19 mouse cellular contexts compared by ENCODE assay signal in genomic region chr17:46809131-46809830, GRCm38 (mm10). TPM values are rescaled to one million over a fixed set of nuclear protein-coding genes. Genes with fewer than 3 reads are reported as not detected.
DNase-seq lines count a peak whose midpoint lies in the region; ATAC-seq and TF ChIP-seq lines count a peak whose summit lies in the region.
"Had no signal": no experiment of that assay in that cellular context is flagged by ENCODE, and none has a peak within 500 bp of the region (broad histone marks: within the 10 kb centered on the region; RNA-seq: fewer than 3 reads in every experiment).

No protein-coding gene starts in this region.

- intact Hi-C loops in heart, postnatal 25 days (cut with DNase I) = no loop called here

- no peaks in the 10 kb centered on the region for H3K9me3 ChIP-seq in heart, embryonic 16.5 days (replicated peaks; ENCODE audit: control insufficient read depth, low read length)
- H3K9me3 ChIP-seq in hindbrain, embryonic 16.5 days (ENCODE audit: control insufficient read depth, low read length) = no peaks in the 10 kb centered on the region
- H3K9me3 ChIP-seq: hindbrain, embryonic 10.5 days; kidney, embryonic 15.5 days; liver, embryonic 15.5 days had no signal

- no peaks in the 10 kb centered on the region for H3K27me3 ChIP-seq in liver, adult 2 months (ENCODE audit: control insufficient read depth, insufficient read depth, low read length)
- no peaks in the 10 kb centered on the region for H3K27me3 ChIP-seq in heart, embryonic 16.5 days (ENCODE audit: control insufficient read depth, insufficient read depth, low read length)
- no peaks in the 10 kb centered on the region for H3K27me3 ChIP-seq in hindbrain, embryonic 16.5 days (replicated peaks; ENCODE audit: control insufficient read depth, insufficient read depth, low read length)
- H3K27me3 ChIP-seq: kidney, embryonic 15.5 days; liver, embryonic 15.5 days; Patski had no signal

- no peak overlapping the region for H3K4me2 ChIP-seq in heart, embryonic 16.5 days (ENCODE audit: low read depth, low read length)
- H3K4me2 ChIP-seq in hindbrain, embryonic 16.5 days (ENCODE audit: low read length) = no peak overlapping the region
- H3K4me2 ChIP-seq: kidney, embryonic 15.5 days; liver, embryonic 15.5 days had no signal

- peak overlapping the region; percentile 60 for H3K27ac ChIP-seq in liver, adult 2 months (replicated peaks; ENCODE audit: insufficient read depth, low read depth, low read length)
- H3K27ac ChIP-seq in heart, embryonic 16.5 days (ENCODE audit: low read length) = peak overlapping the region; percentile 83
- H3K27ac ChIP-seq in hindbrain, embryonic 16.5 days (ENCODE audit: low read depth, low read length) = no peak overlapping the region
- H3K27ac ChIP-seq: hindbrain, embryonic 10.5 days; kidney, embryonic 15.5 days; liver, embryonic 15.5 days had no signal

- WGBS in liver, adult 2 months = 26% methylated on average over 6 of the region's 6 CpGs
- WGBS in heart, embryonic 16.5 days = 62% methylated on average over 6 of the region's 6 CpGs
- WGBS in hindbrain, embryonic 16.5 days = 84% methylated on average over 6 of the region's 6 CpGs

- TF ChIP-seq POLR2A in liver, adult 2 months (IDR thresholded peaks at IDR 0.05; ENCODE audit: extremely low read depth, insufficient read depth, low read length) = no peak

- TF ChIP-seq CTCF in liver, adult 2 months (IDR thresholded peaks at IDR 0.05; ENCODE audit: low read depth, low read length) = no peak

- peak; percentile 37 for ATAC-seq in heart, embryonic 16.5 days (replicated peaks; ENCODE audit: extremely low read depth, insufficient read depth, low FRiP score)
- no peak for ATAC-seq in hindbrain, embryonic 16.5 days
- ATAC-seq: Patski had no signal

- H3K36me3 ChIP-seq in liver, adult 2 months (ENCODE audit: control insufficient read depth, insufficient read depth, low read length) = peaks cover 39% of the 10 kb centered on the region
- H3K36me3 ChIP-seq in heart, embryonic 16.5 days (ENCODE audit: control insufficient read depth, insufficient read depth) = peaks cover 36% of the 10 kb centered on the region
- peaks cover 35% of the 10 kb centered on the region for H3K36me3 ChIP-seq in hindbrain, embryonic 16.5 days (ENCODE audit: control insufficient read depth, insufficient read depth, low read length)

- H3K4me1 ChIP-seq in liver, adult 2 months (ENCODE audit: control insufficient read depth, insufficient read depth, low read length) = peaks cover 5% of the 10 kb centered on the region; the same call in 1 of the 2 replicates
- H3K4me1 ChIP-seq in heart, embryonic 16.5 days (ENCODE audit: control insufficient read depth, insufficient read depth, low read length) = peaks cover 5% of the 10 kb centered on the region; the same call in 1 of the 2 replicates
- H3K4me1 ChIP-seq in hindbrain, embryonic 16.5 days (ENCODE audit: control insufficient read depth, insufficient read depth, low read depth, low read length) = no peaks in the 10 kb centered on the region
- H3K4me1 ChIP-seq: hindbrain, embryonic 10.5 days; kidney, embryonic 15.5 days; liver, embryonic 15.5 days had no signal

- no peak overlapping the region for H3K4me3 ChIP-seq in liver, adult 2 months (ENCODE audit: insufficient read depth, low read depth, low read length)
- H3K4me3 ChIP-seq in heart, embryonic 16.5 days (ENCODE audit: low read length) = no peak overlapping the region
- no peak overlapping the region for H3K4me3 ChIP-seq in hindbrain, embryonic 16.5 days (ENCODE audit: low read length)
- H3K4me3 ChIP-seq: hindbrain, embryonic 10.5 days; kidney, embryonic 15.5 days; liver, embryonic 15.5 days; myocyte had no signal

- peak; percentile 58 to 64 for DNase-seq in heart, adult 18-20 months
- no peak for DNase-seq in heart, postnatal 25 days (ENCODE audit: low spot score)
- peak; percentile 82 for DNase-seq in liver, adult 2 months (ENCODE audit: extremely low read depth, low read depth, low spot score)
- DNase-seq in liver = no peak
- no peak for DNase-seq in thymus, postnatal 10 days (ENCODE audit: low spot score in 2 of 2)
- DNase-seq in left cerebral cortex, adult 18-20 months (ENCODE audit: low spot score in 2 of 2) = no peak
- DNase-seq: cerebellum, postnatal 14 days; gastrocnemius, postnatal 10 days; lung, postnatal 10 days; midbrain, embryonic 14.5 days; thymus, postnatal 14 days had no signal

- H3K9ac ChIP-seq in liver, adult 2 months (ENCODE audit: low read depth, low read length) = 0 out of 2 replicates have a peak overlapping the region, but pooled peaks have one; percentile 17
- no peak overlapping the region for H3K9ac ChIP-seq in heart, embryonic 16.5 days (ENCODE audit: low read length)
- no peak overlapping the region for H3K9ac ChIP-seq in hindbrain, embryonic 16.5 days (ENCODE audit: low read depth, low read length)
- H3K9ac ChIP-seq: kidney, embryonic 15.5 days; liver, embryonic 15.5 days had no signal

- no peaks in the 10 kb centered on the region for H3K79me2 ChIP-seq in liver, adult 2 months (ENCODE audit: control insufficient read depth, insufficient read depth, low read length)

RNA-seq across cellular contexts. Expression of gene Rpl7l1, which starts 26.8 kb away (rescaled TPM):
- 10 to 100 TPM; 59.8 to 61.8 TPM for total RNA-seq in heart, adult 18-20 months (2021)
- 10 to 100 TPM; 56.0 to 58.6 TPM for total RNA-seq in heart, postnatal 25 days (2021)
- total RNA-seq in liver, adult 2 months (2014; rRNA removed) = 41.2 and 43.6 TPM in 2 replicates
- polyA plus RNA-seq in liver, adult 2 months (2012; rRNA removed) = 21.6 and 24.6 TPM in 2 replicates
- polyA plus RNA-seq in heart, embryonic 16.5 days (2015; fragmentation: Nextera tagmentation; extraction: Ambion mirVana) = 93.0 and 103 TPM in 2 replicates
- polyA plus RNA-seq in hindbrain, embryonic 16.5 days (2015; fragmentation: Nextera tagmentation; extraction: Ambion mirVana) = 75.5 and 80.4 TPM in 2 replicates
- total RNA-seq in left cerebral cortex, adult 18-20 months (2021) = 10 to 100 TPM; 48.2 to 53.2 TPM

RNA-seq across cellular contexts. Expression of gene 2310039H08Rik, which starts 36.8 kb away (rescaled TPM):
- total RNA-seq in heart, adult 18-20 months (2021) = 10 to 100 TPM; 24.4 to 29.4 TPM
- total RNA-seq in heart, postnatal 25 days (2021) = 10 to 100 TPM; 26.1 to 28.2 TPM
- 97.6 and 124 TPM in 2 replicates for total RNA-seq in liver, adult 2 months (2014; rRNA removed)
- 167 and 185 TPM in 2 replicates for polyA plus RNA-seq in liver, adult 2 months (2012; rRNA removed)
- 52.0 and 55.1 TPM in 2 replicates for polyA plus RNA-seq in heart, embryonic 16.5 days (2015; fragmentation: Nextera tagmentation; extraction: Ambion mirVana)
- polyA plus RNA-seq in hindbrain, embryonic 16.5 days (2015; fragmentation: Nextera tagmentation; extraction: Ambion mirVana) = 49.8 and 57.2 TPM in 2 replicates
- total RNA-seq in left cerebral cortex, adult 18-20 months (2021) = 1 to 10 TPM; 6.4 to 8.3 TPM

RNA-seq across cellular contexts. Expression of gene Ptcra, which starts 45.8 kb away (rescaled TPM):
- total RNA-seq in heart, adult 18-20 months (2021) = not detected
- total RNA-seq in heart, postnatal 25 days (2021) = not detected
- total RNA-seq in liver, adult 2 months (2014; rRNA removed) = not detected in 2 replicates
- 0.06 TPM in 1 of 2 replicates, not detected in the other for polyA plus RNA-seq in liver, adult 2 months (2012; rRNA removed)
- 17.0 and 38.9 TPM in 2 replicates for polyA plus RNA-seq in heart, embryonic 16.5 days (2015; fragmentation: Nextera tagmentation; extraction: Ambion mirVana)
- 0.16 TPM in 1 of 2 replicates, not detected in the other for polyA plus RNA-seq in hindbrain, embryonic 16.5 days (2015; fragmentation: Nextera tagmentation; extraction: Ambion mirVana)
- total RNA-seq in left cerebral cortex, adult 18-20 months (2021) = under 1 TPM in 1 of 2 experiments, not detected in 1; 0.28 TPM
- total RNA-seq: megakaryocyte, adult 5-6 weeks had no signal

RNA-seq across cellular contexts. Expression of gene Bicral, which starts 49.0 kb away (rescaled TPM):
- total RNA-seq in heart, adult 18-20 months (2021) = 10 to 100 TPM in 1 of 2 experiments, 1 to 10 TPM in 1; 7.5 to 13.0 TPM
- 10 to 100 TPM; 15.0 to 16.7 TPM for total RNA-seq in heart, postnatal 25 days (2021)
- 7.9 and 13.5 TPM in 2 replicates for total RNA-seq in liver, adult 2 months (2014; rRNA removed)
- 3.2 and 3.9 TPM in 2 replicates for polyA plus RNA-seq in liver, adult 2 months (2012; rRNA removed)
- polyA plus RNA-seq in heart, embryonic 16.5 days (2015; fragmentation: Nextera tagmentation; extraction: Ambion mirVana) = 3.5 and 3.9 TPM in 2 replicates
- polyA plus RNA-seq in hindbrain, embryonic 16.5 days (2015; fragmentation: Nextera tagmentation; extraction: Ambion mirVana) = 6.0 and 6.2 TPM in 2 replicates
- 10 to 100 TPM; 53.2 to 58.9 TPM for total RNA-seq in left cerebral cortex, adult 18-20 months (2021)

RNA-seq across cellular contexts. Expression of gene Cnpy3, which starts 57.3 kb away (rescaled TPM):
- 10 to 100 TPM; 16.5 to 18.2 TPM for total RNA-seq in heart, adult 18-20 months (2021)
- 10 to 100 TPM; 18.8 to 20.1 TPM for total RNA-seq in heart, postnatal 25 days (2021)
- 28.5 and 28.6 TPM in 2 replicates for total RNA-seq in liver, adult 2 months (2014; rRNA removed)
- polyA plus RNA-seq in liver, adult 2 months (2012; rRNA removed) = 38.3 and 40.7 TPM in 2 replicates
- 50.6 and 51.4 TPM in 2 replicates for polyA plus RNA-seq in heart, embryonic 16.5 days (2015; fragmentation: Nextera tagmentation; extraction: Ambion mirVana)
- polyA plus RNA-seq in hindbrain, embryonic 16.5 days (2015; fragmentation: Nextera tagmentation; extraction: Ambion mirVana) = 71.4 and 78.0 TPM in 2 replicates
- total RNA-seq in left cerebral cortex, adult 18-20 months (2021) = 10 to 100 TPM; 65.2 to 67.9 TPM

Comparison
In these comparisons a context has a peak if more than half of its experiments do, and no peak if none do; other contexts are left out.
1. DNase-seq: peak in heart, adult 18-20 months (2 of 2) and liver, adult 2 months (single experiment); none in heart, postnatal 25 days (single experiment), liver (single experiment), thymus, postnatal 10 days (0 of 2) and left cerebral cortex, adult 18-20 months (0 of 2).